Mouse (Mus musculus) heart, embryonic 11.5 days (tissue): ENCODE results near the gene Adm2. TPM values are rescaled to one million over a fixed set of nuclear protein-coding genes. Genes with fewer than 3 reads are reported as not detected.

Source experiments
- ATAC-seq: fragments of 200-750 bp; cut with Nextera tagmentation; replicated peaks from 2 replicates; pipeline ENCODE4 v1.8.0; 2017; ENCODE audit warnings: moderate library complexity; ENCODE audit not compliant: insufficient number of reproducible peaks, low FRiP score, low TSS enrichment
- H3K27ac ChIP-seq: fragments of 300-500 bp; sonication (generic); 2 replicates; pipeline ENCODE4 v1.5.1; 2014; ENCODE audit warnings: mild to moderate bottlenecking, low read depth, low read length
- H3K27me3 ChIP-seq: fragments of 300-500 bp; sonication (generic); 2 replicates; pipeline ENCODE4 v1.6.1; 2014; ENCODE audit warnings: mild to moderate bottlenecking, low read length, mixed read lengths; ENCODE audit not compliant: control insufficient read depth, insufficient read depth
- H3K36me3 ChIP-seq: fragments of 300-500 bp; sonication (generic); 2 replicates; pipeline ENCODE4 v1.6.1; 2014; ENCODE audit warnings: mild to moderate bottlenecking, low read length, moderate library complexity, mixed read lengths; ENCODE audit not compliant: control insufficient read depth, insufficient read depth
- H3K4me1 ChIP-seq: fragments of 300-500 bp; sonication (generic); 2 replicates; pipeline ENCODE4 v1.6.1; 2014; ENCODE audit warnings: low read length; ENCODE audit not compliant: control insufficient read depth, insufficient read depth
- H3K4me2 ChIP-seq: fragments of 300-500 bp; sonication (generic); 2 replicates; pipeline ENCODE4 v1.6.1; 2014; ENCODE audit warnings: mild to moderate bottlenecking, moderate library complexity
- H3K4me3 ChIP-seq: fragments of 300-500 bp; sonication (generic); 2 replicates; pipeline ENCODE4 v1.5.1; 2014; ENCODE audit warnings: low read depth, low read length
- H3K9ac ChIP-seq: fragments of 300-500 bp; sonication (generic); 2 replicates; pipeline ENCODE4 v1.6.1; 2014; ENCODE audit warnings: mild to moderate bottlenecking, low read depth, low read length, moderate library complexity
- H3K9me3 ChIP-seq: fragments of 300-500 bp; sonication (generic); replicated peaks from 2 replicates; pipeline ENCODE4 v1.6.1; 2016; ENCODE audit warnings: low read length; ENCODE audit not compliant: control insufficient read depth
- WGBS: fragments of 180-500 bp; shearing (Covaris S2); extraction: QIAGEN DNeasy Blood & Tissue Kit; methylation state at CpG from one replicate; pipeline ENCODE4 v1.1.7; 2014; ENCODE audit not compliant: insufficient replicate concordance; 5-methylcytosine and 5-hydroxymethylcytosine counted together
- polyA plus RNA-seq: library from polyadenylated mRNA; unstranded; fragments of >200 nt; fragmentation: Nextera tagmentation; extraction: Ambion mirVana; gene quantifications from 2 replicates; pipeline ENCODE4 v1.2.1, GENCODE M21; 2014

Adm2 gene
- polyA plus RNA-seq, 1 experiment from 2014 or later = 1.0 TPM

- no peaks in the 10 kb centered on the region for H3K4me1 ChIP-seq
- peaks cover 30% of the 10 kb centered on the region for H3K36me3 ChIP-seq
- H3K27ac ChIP-seq = no peak overlapping the region
- ATAC-seq = no peak
- no peak overlapping the region for H3K9ac ChIP-seq
- no peak overlapping the region for H3K4me2 ChIP-seq
- H3K9me3 ChIP-seq = no peaks in the 10 kb centered on the region
- no peaks in the 10 kb centered on the region for H3K27me3 ChIP-seq
- 89% methylated on average over 23 of the region's 23 CpGs for WGBS
- H3K4me3 ChIP-seq = no peak overlapping the region
These were observed 34.2 kb upstream of the Adm2 start for GRCm38 (mm10) chr15:89288227-89288767.

GRCm38 (mm10) chr15:89289455-89289854 lies 33.1 kb upstream of the Adm2 start:
- H3K9me3 ChIP-seq = no peaks in the 10 kb centered on the region
- no peak overlapping the region for H3K9ac ChIP-seq
- WGBS = 88% methylated on average over 11 of the region's 11 CpGs
- H3K4me2 ChIP-seq = no peak overlapping the region
- H3K27me3 ChIP-seq = no peaks in the 10 kb centered on the region
- H3K4me1 ChIP-seq = no peaks in the 10 kb centered on the region
- no peak overlapping the region for H3K4me3 ChIP-seq
- ATAC-seq = no peak
- no peak overlapping the region for H3K27ac ChIP-seq
- H3K36me3 ChIP-seq = peaks cover 41% of the 10 kb centered on the region

DNA sequence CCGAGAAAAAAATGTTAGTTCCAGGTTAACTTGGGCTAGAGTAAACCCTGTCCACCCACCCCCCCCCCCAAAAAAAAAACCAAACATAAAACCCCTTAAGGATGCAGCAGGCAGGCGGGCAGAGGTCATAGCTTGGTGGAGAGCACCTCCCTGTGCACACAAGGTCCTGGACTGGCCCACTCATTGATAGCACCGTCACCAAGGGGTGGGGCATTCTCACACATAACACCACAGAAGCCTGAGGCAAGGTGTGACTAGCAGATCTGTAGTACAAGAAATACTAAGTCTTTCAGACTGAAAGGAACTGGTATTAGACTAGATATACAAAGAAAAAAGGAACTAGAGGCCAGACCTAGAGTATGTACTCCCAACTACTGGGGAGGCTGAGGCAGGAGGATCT lies 31.0 kb upstream of the Adm2 start:
- no peak overlapping the region for H3K27ac ChIP-seq
- H3K4me1 ChIP-seq = no peaks in the 10 kb centered on the region
- 75% methylated on average over 3 of the region's 3 CpGs for WGBS
- no peak overlapping the region for H3K4me3 ChIP-seq
- H3K4me2 ChIP-seq = no peak overlapping the region
- no peak for ATAC-seq
- H3K9ac ChIP-seq = no peak overlapping the region
- peaks cover 50% of the 10 kb centered on the region for H3K36me3 ChIP-seq
- no peaks in the 10 kb centered on the region for H3K9me3 ChIP-seq
- H3K27me3 ChIP-seq = no peaks in the 10 kb centered on the region

GRCm38 (mm10) chr15:89292795-89293194 lies 29.7 kb upstream of the Adm2 start:
- Histone ChIP-seq H3K27me3 (no peaks in the 10 kb centered on the region), H3K4me1 (no peaks in the 10 kb centered on the region), H3K9me3 (no peaks in the 10 kb centered on the region), H3K9ac (no peak overlapping the region), H3K36me3 (peaks cover 47% of the 10 kb centered on the region), H3K4me3 (no peak overlapping the region), H3K4me2 (no peak overlapping the region), H3K27ac (no peak overlapping the region)
- 69% methylated on average over 2 of the region's 2 CpGs for WGBS
- ATAC-seq = no peak

- Histone ChIP-seq H3K27ac (no peak overlapping the region), H3K4me2 (no peak overlapping the region), H3K9me3 (no peaks in the 10 kb centered on the region), H3K36me3 (peaks cover 48% of the 10 kb centered on the region), H3K27me3 (no peaks in the 10 kb centered on the region), H3K9ac (no peak overlapping the region), H3K4me1 (no peaks in the 10 kb centered on the region), H3K4me3 (no peak overlapping the region)
- ATAC-seq = no peak
- WGBS = 92% methylated on average over 10 of the region's 10 CpGs
These were observed 28.7 kb upstream of the Adm2 start for GRCm38 (mm10) chr15:89293778-89294177.

DNA sequence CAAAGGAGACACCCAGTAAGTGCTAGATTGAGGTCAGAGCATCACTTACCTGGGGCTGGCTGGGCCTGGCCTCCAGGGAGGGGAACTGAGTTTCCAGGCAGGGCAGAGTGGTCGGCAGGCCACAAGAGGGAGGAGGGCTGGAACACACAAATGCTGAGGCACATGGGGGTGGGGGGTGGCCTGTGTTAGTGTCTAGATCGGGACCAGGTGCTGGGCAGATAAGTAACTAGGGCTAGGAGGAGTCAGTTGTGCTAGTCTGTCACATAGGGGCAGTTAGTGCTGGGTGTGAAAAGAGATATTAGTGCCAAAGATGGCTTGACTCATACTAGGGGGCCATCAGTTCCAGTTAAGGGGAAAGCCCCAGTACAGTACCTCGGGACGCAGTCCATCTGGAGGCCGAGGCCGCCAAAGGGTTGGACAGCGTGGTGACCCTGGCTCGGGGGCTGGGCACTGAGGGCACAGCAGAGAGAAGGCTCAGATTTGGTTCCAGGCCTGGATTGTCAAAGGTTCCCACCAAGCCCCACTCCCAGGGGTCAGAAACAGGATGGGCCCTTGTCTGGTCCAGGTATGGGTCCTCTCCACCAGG lies 26.8 kb upstream of the Adm2 start:
- H3K36me3 ChIP-seq = peaks cover 50% of the 10 kb centered on the region
- no peak overlapping the region for H3K27ac ChIP-seq
- H3K9ac ChIP-seq = no peak overlapping the region
- no peak for ATAC-seq
- 84% methylated on average over 8 of the region's 8 CpGs for WGBS
- H3K4me2 ChIP-seq = no peak overlapping the region
- no peaks in the 10 kb centered on the region for H3K27me3 ChIP-seq
- H3K9me3 ChIP-seq = no peaks in the 10 kb centered on the region
- H3K4me3 ChIP-seq = no peak overlapping the region
- H3K4me1 ChIP-seq = no peaks in the 10 kb centered on the region

DNA sequence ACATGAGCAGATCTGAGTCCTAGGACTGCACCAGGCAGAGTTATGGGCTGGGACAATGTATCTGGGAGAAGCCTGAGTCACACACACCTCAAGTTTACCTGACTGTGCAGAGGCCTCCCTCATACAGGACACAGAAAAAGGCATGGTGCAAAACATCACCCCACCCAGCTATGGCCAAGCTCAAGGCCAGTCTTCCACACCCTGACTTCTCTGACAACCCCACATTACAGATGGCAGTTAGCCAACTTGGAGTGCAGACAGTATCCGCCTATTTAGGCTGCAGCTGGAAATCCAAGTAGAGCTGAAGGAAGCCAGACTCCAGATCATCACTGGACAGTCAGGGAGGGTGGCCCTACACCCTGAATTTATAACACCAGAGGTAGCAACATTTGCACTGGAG lies 26.1 kb upstream of the Adm2 start:
- Histone ChIP-seq H3K4me2 (no peak overlapping the region), H3K4me1 (no peaks in the 10 kb centered on the region), H3K27ac (no peak overlapping the region), H3K36me3 (peaks cover 50% of the 10 kb centered on the region), H3K9ac (no peak overlapping the region), H3K27me3 (no peaks in the 10 kb centered on the region), H3K4me3 (no peak overlapping the region), H3K9me3 (no peaks in the 10 kb centered on the region)
- no peak for ATAC-seq
- WGBS = 61% methylated on average over 1 of the region's 1 CpGs

DNA sequence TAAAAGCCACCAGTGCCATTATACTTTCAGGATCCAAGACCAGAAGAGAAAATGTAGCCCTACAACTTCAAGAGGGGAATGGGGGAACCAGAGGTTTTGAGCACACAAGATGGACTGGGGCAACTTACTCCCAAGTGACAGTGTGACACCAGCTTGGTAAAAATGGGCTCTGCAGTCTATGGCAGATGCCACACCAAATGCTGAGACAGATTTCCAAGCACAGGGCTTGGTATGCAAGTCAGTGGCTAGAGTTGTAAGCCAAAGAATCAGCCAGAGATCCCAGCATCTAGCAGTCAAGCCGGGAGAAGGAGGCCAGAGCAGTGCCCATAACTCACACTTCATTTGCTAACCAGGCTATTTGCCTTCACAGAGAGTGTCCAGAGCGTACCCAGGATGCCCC lies 24.8 kb upstream of the Adm2 start:
- H3K36me3 ChIP-seq = peaks cover 57% of the 10 kb centered on the region
- no peak overlapping the region for H3K4me3 ChIP-seq
- ATAC-seq = no peak
- H3K9me3 ChIP-seq = no peaks in the 10 kb centered on the region
- 84% methylated on average over 2 of the region's 2 CpGs for WGBS
- no peak overlapping the region for H3K27ac ChIP-seq
- H3K9ac ChIP-seq = no peak overlapping the region
- no peak overlapping the region for H3K4me2 ChIP-seq
- no peaks in the 10 kb centered on the region for H3K27me3 ChIP-seq
- no peaks in the 10 kb centered on the region for H3K4me1 ChIP-seq

DNA sequence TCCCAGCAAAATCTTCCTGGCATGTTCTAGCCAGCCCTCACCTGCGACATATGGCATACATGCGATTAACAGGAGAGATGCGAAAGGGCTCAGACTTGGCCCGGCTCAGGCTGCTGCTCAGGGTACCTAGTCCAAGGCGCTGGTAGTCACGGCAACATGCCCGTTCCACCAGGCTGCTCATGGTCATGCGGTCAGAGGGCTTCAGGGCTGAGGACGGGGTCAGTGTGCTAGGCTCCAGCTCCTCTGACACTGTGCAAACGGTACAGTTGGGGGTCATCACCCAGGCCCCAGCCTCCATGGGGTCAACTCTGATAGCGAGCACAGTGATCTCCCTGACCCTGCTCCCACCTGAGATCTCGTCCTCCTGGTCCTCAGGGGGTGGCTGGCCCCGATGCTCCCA lies 22.3 kb upstream of the Adm2 start:
- Histone ChIP-seq H3K27ac (no peak overlapping the region), H3K9ac (no peak overlapping the region), H3K36me3 (peaks cover 40% of the 10 kb centered on the region), H3K4me1 (no peaks in the 10 kb centered on the region), H3K9me3 (no peaks in the 10 kb centered on the region), H3K27me3 (no peaks in the 10 kb centered on the region), H3K4me2 (no peak overlapping the region), H3K4me3 (no peak overlapping the region)
- no peak for ATAC-seq
- WGBS = 92% methylated on average over 13 of the region's 13 CpGs
